Mouse (Mus musculus): ENCODE measurements around the gene Fdps. TPM values are rescaled to one million over a fixed set of nuclear protein-coding genes. Genes with fewer than 3 reads are reported as not detected.

Fdps gene
- polyA plus RNA-seq, 1 experiment from 2014 or later = 194 TPM

DNA sequence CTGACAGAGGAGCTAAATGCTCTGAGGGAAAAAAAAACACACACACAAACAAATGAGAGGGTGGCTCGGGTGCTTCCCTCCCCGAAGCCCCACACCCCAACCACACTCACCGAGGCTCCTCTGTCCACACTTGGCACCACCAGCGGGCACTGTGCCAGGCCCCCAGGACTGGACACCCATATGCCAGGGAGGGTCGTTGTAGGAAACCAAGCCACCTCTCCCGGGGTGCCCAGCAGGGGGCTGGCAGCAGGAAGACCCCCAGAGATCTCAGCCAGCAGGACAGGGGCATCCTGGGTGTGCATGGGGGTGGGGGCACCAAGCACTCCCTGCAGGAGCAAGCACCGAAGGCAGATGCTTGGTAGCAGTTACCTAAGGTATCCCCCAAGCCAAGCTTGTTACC lies 948 bp downstream of the Fdps start, which contains the start of gene Gm43738:
Gene Gm43738, minus strand, starts transcription at position 289 of the 400 bp plus-strand sequence.
- H3K9ac ChIP-seq = peak within 1 kb of the TSS; percentile 86
- WGBS = 36% methylated on average over 7 of the region's 7 CpGs
- no peak for ATAC-seq (ENCODE audit: low FRiP score, low read depth)
- H3K9me3 ChIP-seq = no peaks in the 10 kb centered on the region
- peaks cover 44% of the 10 kb centered on the region for H3K36me3 ChIP-seq
- peak within 1 kb of the TSS; percentile 55; the same call in 1 of the 2 replicates for H3K27ac ChIP-seq
- H3K4me2 ChIP-seq (replicated peaks) = peak within 1 kb of the TSS; percentile 90
- H3K4me1 ChIP-seq = peaks cover 30% of the 10 kb centered on the region
- no peaks in the 10 kb centered on the region for H3K27me3 ChIP-seq
- peak within 1 kb of the TSS; percentile 78 for H3K4me3 ChIP-seq

DNA sequence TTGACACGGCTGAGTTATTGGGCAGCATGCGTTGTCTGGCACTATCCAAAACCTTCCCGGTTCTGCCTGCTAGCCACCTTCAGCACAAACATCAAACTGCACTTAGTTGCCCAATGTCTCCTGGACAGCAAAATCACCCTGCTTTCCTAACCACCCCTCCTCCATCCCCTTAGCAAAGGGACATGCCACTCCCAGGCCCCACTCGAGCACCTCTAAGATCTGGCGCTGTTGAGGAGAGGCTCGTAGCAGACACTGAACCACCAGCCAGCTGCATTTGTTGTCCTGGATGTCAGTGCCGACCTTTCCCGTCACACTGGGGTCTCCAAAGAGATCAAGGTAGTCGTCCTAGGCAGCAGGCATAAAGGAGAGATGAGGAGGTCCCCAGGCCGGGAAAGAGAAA lies 7.7 kb downstream of the Fdps start:
- peaks cover 24% of the 10 kb centered on the region for H3K27me3 ChIP-seq
- peaks cover 30% of the 10 kb centered on the region for H3K4me1 ChIP-seq
- H3K4me2 ChIP-seq (replicated peaks) = peak overlapping the region; percentile 98; the same call in 1 of the 2 replicates
- H3K9ac ChIP-seq = no peak overlapping the region
- H3K9me3 ChIP-seq = no peaks in the 10 kb centered on the region
- H3K36me3 ChIP-seq = peaks cover 52% of the 10 kb centered on the region
- no peak overlapping the region for H3K4me3 ChIP-seq
- WGBS = 85% methylated on average over 10 of the region's 10 CpGs
- no peak for ATAC-seq (ENCODE audit: low FRiP score, low read depth)
- H3K27ac ChIP-seq = no peak overlapping the region

DNA sequence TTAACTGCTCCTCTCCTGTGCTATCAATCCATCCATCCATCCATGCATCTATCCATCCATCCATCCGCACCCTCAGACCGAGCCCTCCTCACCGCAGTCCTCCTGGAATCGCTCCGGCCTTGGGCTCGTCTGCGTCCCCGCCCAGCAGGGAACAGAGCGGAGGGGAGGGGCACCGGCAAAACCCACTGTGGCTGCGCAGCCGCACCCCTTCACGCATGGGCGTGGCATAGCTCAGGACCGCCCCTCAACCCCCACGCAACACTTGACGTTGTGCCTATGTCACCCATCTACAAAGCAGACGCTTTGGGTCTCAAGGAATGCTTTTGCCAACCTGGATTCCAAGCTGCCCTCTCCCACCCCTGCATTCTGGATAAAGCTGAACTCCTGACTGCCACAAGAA lies 8.6 kb downstream of the Fdps start, which contains the start of gene Rusc1:
Gene Rusc1, minus strand, starts transcription at position 137 of the 400 bp plus-strand sequence.
- Histone ChIP-seq H3K4me3 (peak within 1 kb of the TSS; percentile 59), H3K27me3 (peaks cover 33% of the 10 kb centered on the region), H3K4me2 (replicated peaks) (peak within 1 kb of the TSS; percentile 98), H3K4me1 (peaks cover 37% of the 10 kb centered on the region), H3K9me3 (no peaks in the 10 kb centered on the region), H3K27ac (no peak within 1 kb of the TSS), H3K9ac (peak within 1 kb of the TSS; percentile 74), H3K36me3 (peaks cover 44% of the 10 kb centered on the region)
- under 1% methylated on average over 18 of the region's 18 CpGs for WGBS
- peak; percentile 44 for ATAC-seq (ENCODE audit: low FRiP score, low read depth)

DNA sequence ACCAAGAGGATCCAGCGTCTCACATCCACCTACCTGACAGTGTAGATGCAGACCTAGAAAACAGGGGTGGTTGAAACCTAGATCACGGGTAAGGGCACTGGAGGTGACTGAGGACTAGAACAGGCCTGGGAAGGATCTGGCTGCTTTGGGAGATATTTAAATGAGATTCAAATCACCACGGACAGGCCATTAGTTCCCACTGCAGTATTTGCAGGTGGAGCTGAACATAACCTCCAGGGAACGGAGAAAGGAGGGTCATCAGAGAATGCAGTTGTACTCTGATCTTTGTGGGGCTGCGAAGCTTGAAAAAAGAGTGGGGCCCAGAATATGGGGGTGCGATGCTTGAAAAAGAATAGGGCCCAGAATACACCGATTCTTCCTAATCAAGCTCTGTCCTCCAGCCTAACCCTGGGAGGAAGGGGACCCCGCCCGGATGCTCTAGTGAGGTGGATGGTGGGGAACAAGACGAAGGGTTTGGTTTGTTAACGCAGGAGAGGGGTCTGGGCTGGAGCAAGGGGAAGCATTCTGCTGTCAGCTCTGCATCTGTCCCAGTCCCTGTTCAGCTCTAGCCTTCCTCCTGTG lies 9.2 kb downstream of the Fdps start:
- 17% methylated on average over 11 of the region's 11 CpGs for WGBS
- no peak overlapping the region for H3K27ac ChIP-seq
- no peak for ATAC-seq (ENCODE audit: low FRiP score, low read depth)
- H3K27me3 ChIP-seq = peaks cover 33% of the 10 kb centered on the region
- H3K4me3 ChIP-seq = peak overlapping the region; percentile 59
- peak overlapping the region; percentile 98 for H3K4me2 ChIP-seq (replicated peaks)
- H3K4me1 ChIP-seq = peaks cover 42% of the 10 kb centered on the region
- H3K9ac ChIP-seq = peak overlapping the region; percentile 74
- H3K36me3 ChIP-seq = peaks cover 38% of the 10 kb centered on the region
- H3K9me3 ChIP-seq = no peaks in the 10 kb centered on the region

DNA sequence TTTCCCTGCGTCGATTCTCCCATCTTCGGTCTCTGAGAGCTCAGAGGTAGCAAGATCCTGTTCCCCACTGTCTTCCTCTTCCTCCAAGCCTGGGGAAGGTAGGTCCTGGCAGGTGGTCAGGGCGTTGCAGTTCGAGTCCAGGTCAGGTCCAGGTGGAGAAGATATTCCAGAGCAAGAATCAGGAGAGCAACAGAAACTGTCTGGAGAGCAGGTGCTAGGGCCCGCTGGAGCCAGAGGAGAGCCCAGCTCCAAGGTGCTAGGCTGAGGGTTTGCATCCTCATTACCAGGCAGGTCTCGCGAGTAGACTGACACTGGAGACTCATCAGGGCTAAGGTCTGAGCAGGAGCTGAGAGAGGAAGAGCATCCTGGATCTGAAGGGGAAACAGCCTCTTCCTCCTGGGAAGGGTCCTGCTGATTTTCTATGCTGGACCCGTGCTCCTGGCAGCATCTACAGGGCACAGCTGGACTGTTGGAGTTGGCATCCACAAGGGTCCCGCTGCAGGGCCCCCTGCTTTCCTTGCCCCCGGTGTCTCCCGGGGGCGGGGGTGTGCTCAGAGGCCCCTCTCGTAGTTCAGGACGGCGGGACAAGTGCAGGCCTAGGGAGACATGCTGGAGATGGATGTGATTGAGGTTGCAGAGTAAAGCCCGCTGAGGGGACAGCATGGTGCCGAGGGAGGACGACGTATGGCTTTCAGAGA lies 9.8 kb downstream of the Fdps start:
- H3K4me2 ChIP-seq (replicated peaks) = peak overlapping the region; percentile 98
- H3K9me3 ChIP-seq = no peaks in the 10 kb centered on the region
- 10% methylated on average over 20 of the region's 20 CpGs for WGBS
- H3K4me1 ChIP-seq = peaks cover 49% of the 10 kb centered on the region
- no peak for ATAC-seq (ENCODE audit: low FRiP score, low read depth)
- H3K9ac ChIP-seq = peak overlapping the region; percentile 74; the same call in 1 of the 2 replicates
- H3K36me3 ChIP-seq = peaks cover 32% of the 10 kb centered on the region
- 0 out of 2 replicates have a peak overlapping the region, but pooled peaks have one; percentile 88 for H3K27ac ChIP-seq
- H3K4me3 ChIP-seq = peak overlapping the region; percentile 59
- H3K27me3 ChIP-seq = peaks cover 33% of the 10 kb centered on the region

DNA sequence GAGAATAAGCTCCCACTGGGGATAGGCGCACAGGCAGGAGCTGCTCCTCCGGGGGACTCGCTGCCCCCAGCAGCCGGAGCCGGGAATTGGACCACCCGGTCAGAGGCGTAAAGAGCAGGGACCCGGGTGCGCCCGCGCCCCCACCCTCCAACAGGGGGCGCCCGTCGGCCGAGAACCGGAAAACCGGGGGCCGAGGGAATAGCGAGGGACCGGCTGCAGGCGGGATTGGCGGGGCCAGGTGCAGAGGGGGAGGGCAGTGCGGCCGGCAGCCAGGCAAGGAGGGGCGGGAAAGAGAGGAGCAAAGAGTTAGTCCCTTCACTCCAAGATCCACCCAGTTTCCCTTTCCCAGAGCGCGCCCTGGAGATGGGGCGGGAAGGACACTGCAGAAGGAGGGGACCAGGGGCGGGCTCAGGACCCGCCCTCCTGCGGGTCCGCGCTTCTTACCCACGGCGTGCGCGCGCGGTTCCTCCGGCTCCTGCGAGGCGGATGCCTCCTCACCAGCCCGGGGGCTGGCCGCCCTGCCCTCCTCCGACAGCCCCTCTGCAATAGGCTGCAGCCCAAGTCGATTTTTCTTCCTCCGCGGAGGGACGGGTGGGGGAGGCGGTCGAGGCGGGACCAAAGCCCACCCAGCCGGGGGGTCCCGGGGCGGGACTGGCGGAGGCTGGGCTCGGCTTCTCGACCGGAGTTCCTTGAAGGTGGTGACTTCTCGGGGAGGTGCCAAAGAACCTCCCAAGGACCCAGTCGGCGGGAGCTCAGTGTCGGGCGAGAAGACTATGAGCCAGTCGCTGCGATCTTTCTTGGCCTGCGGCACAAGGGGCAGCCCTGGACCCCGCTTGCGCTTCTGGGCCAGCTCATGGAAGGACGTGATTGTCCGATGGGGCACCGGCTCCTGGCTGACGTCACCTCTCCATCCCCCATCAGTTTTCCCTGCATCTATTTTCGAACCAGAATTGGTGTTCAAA lies 10.8 kb downstream of the Fdps start:
- H3K27me3 ChIP-seq = peaks cover 33% of the 10 kb centered on the region
- H3K27ac ChIP-seq = peak overlapping the region; percentile 88
- H3K36me3 ChIP-seq = peaks cover 29% of the 10 kb centered on the region
- peak overlapping the region; percentile 98 for H3K4me2 ChIP-seq (replicated peaks)
- WGBS = under 1% methylated on average over 68 of the region's 74 CpGs
- peak overlapping the region; percentile 74 for H3K9ac ChIP-seq
- H3K4me1 ChIP-seq = peaks cover 50% of the 10 kb centered on the region
- H3K4me3 ChIP-seq = peak overlapping the region; percentile 59
- no peaks in the 10 kb centered on the region for H3K9me3 ChIP-seq
- peak; percentile 78 for ATAC-seq (ENCODE audit: low FRiP score, low read depth)

DNA sequence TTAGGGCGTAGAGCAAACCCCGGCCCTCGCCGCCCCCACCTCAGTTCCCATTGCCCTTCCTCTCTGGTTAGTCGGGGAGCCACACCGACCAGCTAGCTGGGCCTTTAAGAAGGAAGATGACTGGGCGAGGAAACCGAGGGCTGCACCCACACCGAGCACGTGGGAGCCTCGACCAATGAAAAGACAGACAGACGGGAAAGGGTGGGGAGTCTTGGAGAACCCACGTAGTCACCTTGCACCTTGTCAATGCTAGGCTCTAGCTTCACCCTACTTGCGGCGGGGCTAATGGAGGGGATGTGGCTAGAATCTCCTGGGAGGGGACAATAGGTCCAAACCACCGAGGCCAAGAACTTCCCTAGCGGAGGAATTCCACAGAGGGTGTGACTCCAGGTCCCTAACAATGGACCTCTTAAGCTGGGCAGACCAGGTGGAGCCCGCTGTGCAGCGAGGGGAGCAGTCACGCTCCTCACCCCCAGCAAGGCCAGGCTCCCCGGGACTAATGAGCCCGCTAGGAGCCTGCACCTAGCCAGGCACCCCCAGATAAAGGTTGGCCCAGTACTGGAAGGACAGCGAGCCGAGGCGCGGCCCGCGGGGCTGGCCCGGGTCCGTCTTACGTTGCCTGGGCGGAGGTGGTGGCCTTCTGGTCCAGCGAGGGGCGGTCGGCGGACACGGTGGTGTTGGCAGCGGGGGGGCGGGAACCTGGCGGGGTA lies 11.7 kb downstream of the Fdps start:
- Histone ChIP-seq H3K4me3 (peak overlapping the region; percentile 59), H3K9ac (peak overlapping the region; percentile 74), H3K27me3 (peaks cover 33% of the 10 kb centered on the region), H3K27ac (peak overlapping the region; percentile 88), H3K36me3 (peaks cover 28% of the 10 kb centered on the region), H3K4me2 (replicated peaks) (peak overlapping the region; percentile 98), H3K4me1 (peaks cover 50% of the 10 kb centered on the region), H3K9me3 (no peaks in the 10 kb centered on the region)
- WGBS = under 1% methylated on average over 39 of the region's 40 CpGs
- ATAC-seq (ENCODE audit: low FRiP score, low read depth) = peak; percentile 74

DNA sequence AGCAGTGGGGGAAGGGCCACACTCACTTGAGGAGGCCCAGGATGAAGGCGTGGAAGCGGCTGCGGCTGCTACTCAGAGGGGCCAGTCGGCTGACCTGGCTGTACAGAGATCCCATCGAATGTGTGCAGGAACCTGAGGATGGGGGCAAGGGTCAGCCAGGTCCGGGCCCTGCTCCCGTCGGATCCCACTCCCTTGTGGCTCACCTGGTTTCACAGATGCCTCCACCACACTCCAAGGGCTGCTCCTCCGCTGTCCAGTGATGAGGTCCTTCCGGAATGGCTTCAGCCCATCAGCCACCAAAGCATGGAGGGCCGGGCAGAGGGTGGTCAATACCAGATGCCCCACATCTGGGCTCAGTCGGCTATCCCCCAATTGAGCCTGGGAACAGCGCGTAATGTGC lies 12.8 kb downstream of the Fdps start:
- H3K4me2 ChIP-seq (replicated peaks) = peak overlapping the region; percentile 98
- H3K4me3 ChIP-seq = peak overlapping the region; percentile 59
- H3K4me1 ChIP-seq = peaks cover 50% of the 10 kb centered on the region
- no peaks in the 10 kb centered on the region for H3K9me3 ChIP-seq
- peak overlapping the region; percentile 74 for H3K9ac ChIP-seq
- H3K36me3 ChIP-seq = peaks cover 28% of the 10 kb centered on the region
- H3K27ac ChIP-seq = no peak overlapping the region
- H3K27me3 ChIP-seq = peaks cover 30% of the 10 kb centered on the region
- WGBS = 53% methylated on average over 14 of the region's 14 CpGs
- ATAC-seq (ENCODE audit: low FRiP score, low read depth) = no peak

DNA sequence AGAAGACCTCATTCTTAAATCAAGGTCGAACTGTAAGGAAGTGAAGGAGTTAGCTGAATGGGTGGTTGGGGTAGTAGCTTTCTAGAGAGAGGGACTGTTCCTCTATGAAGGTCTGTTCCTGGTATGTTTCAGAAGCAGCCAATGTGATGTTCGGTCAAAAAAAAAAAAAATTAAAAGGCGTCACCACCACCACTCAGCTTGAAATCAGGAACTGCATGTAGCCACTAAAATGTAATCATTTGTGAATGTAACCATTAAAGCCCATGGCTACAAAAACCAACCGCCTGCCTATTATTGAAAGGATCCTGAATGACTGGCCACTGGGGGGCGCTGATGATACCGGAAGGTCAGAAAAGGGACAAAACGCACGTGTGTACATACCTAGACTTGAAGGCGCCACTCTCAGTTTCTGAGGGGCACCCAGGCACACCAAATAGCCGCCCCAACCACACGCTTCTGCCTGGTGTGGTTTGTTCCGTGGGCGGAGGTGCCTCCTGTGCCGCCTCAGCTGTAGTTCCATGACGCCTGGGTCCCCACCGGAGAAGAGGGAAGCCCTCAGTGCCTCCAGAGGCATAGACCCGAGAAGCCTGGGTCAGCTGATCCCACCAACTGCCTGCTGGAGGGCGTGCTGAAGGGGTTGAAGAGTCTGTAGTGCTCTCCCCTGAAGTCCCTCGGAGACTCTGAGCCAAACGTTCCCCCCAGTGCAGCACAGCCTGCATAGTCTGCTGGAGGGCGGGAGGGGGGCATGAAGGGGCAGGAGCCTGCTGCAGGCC lies 14.2 kb downstream of the Fdps start:
- H3K27ac ChIP-seq = peak overlapping the region; percentile 69; the same call in 1 of the 2 replicates
- peaks cover 30% of the 10 kb centered on the region for H3K36me3 ChIP-seq
- H3K27me3 ChIP-seq = peaks cover 21% of the 10 kb centered on the region
- peak overlapping the region; percentile 98 for H3K4me2 ChIP-seq (replicated peaks)
- ATAC-seq (ENCODE audit: low FRiP score, low read depth) = no peak
- H3K4me1 ChIP-seq = peaks cover 38% of the 10 kb centered on the region
- peak overlapping the region; percentile 21 for H3K4me3 ChIP-seq
- H3K9me3 ChIP-seq = no peaks in the 10 kb centered on the region
- H3K9ac ChIP-seq = peak overlapping the region; percentile 25; the same call in 1 of the 2 replicates
- WGBS = 24% methylated on average over 21 of the region's 21 CpGs

DNA sequence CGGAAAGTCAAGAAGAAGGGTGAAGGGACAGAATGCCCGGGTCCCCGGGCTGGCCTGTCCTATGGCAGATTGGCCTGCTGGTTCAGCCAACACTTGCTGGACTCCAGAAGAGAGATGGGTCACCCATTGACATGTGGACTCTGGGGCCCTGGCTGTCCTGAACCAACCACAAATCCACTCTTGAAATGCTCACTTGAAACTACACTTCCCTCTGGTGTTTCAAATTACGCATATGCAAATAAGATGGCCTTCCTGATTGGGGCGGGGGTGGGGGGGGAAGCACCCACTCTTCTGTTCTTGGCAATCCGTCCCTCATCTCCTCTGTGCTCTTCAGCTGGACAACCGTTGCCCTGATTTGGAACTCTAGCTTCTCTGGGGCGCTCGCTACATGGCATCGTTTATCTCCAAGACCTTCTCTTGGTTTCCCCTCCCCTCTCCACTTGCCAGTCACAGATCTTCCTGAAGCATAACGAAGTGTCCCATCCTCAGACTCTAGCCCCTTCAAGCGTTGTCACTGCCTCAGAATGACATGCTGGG lies 17.0 kb downstream of the Fdps start:
- no peak overlapping the region for H3K27ac ChIP-seq
- no peak overlapping the region for H3K9ac ChIP-seq
- peaks cover 43% of the 10 kb centered on the region for H3K36me3 ChIP-seq
- H3K27me3 ChIP-seq = peaks cover 11% of the 10 kb centered on the region
- no peak for ATAC-seq (ENCODE audit: low FRiP score, low read depth)
- H3K4me1 ChIP-seq = peaks cover 29% of the 10 kb centered on the region
- H3K4me3 ChIP-seq = no peak overlapping the region
- no peaks in the 10 kb centered on the region for H3K9me3 ChIP-seq
- H3K4me2 ChIP-seq (replicated peaks) = no peak overlapping the region
- 88% methylated on average over 12 of the region's 12 CpGs for WGBS
